Mouse (Mus musculus) heart, postnatal 10 days (tissue): ENCODE data around the gene Gm8297. TPM values are rescaled to one million over a fixed set of nuclear protein-coding genes. Genes with fewer than 3 reads are reported as not detected.
"Not testable (repeated sequence)": the region's sequence is repeated elsewhere in the genome, so short reads cannot be mapped to it uniquely, and the experiment has no call there.

Experiments used
- DNase-seq, 2 experiments: peaks; one replicate each; pipeline ENCODE4 v3.0.0; 2021
- intact Hi-C: fragments of 180-260 bp; cut with DNase I; formaldehyde crosslinking; loops from one replicate; pipeline ENCODE4 v1.15.1; 2025
- total RNA-seq, 2 experiments: library from RNA; stranded (reverse); gene quantifications; 2 replicates each; pipeline ENCODE4 v1.2.3; 2021

Gene Gm8297
- not detected for total RNA-seq

GRCm38 (mm10) chr14:4983635-4984034 is at the start of gene Gm8297:
Gene Gm8297 (plus strand): TSS chr14:4983935.
- intact Hi-C loops, DNase-seq: not testable (repeated sequence)

- intact Hi-C loops, DNase-seq: not testable (repeated sequence)
Measured at GRCm38 (mm10) chr14:5015591-5015990, 31.9 kb downstream of the Gm8297 start, which contains the start of gene Gm3298. Gene Gm3298 (plus strand): TSS chr14:5015891.

Other genes starting within 250 kb of the Gm8297 start
- not detected for gene Gm9602, start 207.6 kb upstream of the Gm8297 start, total RNA-seq
- gene Gm3269, start 145.8 kb upstream of the Gm8297 start, total RNA-seq, result not detected
- 1 to 10 TPM; 2.4 to 6.4 TPM for gene Gm3264, start 128.4 kb upstream of the Gm8297 start, total RNA-seq
- gene Gm3278, start 91.5 kb upstream of the Gm8297 start, total RNA-seq, result not detected
- not detected for gene Gm3298, start 32.0 kb downstream of the Gm8297 start, total RNA-seq
- gene 4930555G01Rik, start 66.7 kb downstream of the Gm8297 start, total RNA-seq, result not detected
- under 1 TPM; 0.17 to 0.40 TPM for gene Gm8281, start 87.1 kb downstream of the Gm8297 start, total RNA-seq
- gene Gm8279, start 147.6 kb downstream of the Gm8297 start, total RNA-seq, result not detected
- not detected for gene Gm3317, start 180.6 kb downstream of the Gm8297 start, total RNA-seq
- gene Gm8271, start 201.9 kb downstream of the Gm8297 start, total RNA-seq, result not detected